Mouse (Mus musculus) heart, postnatal 36 days (tissue): ENCODE data around the gene Zfp746. TPM values are rescaled to one million over a fixed set of nuclear protein-coding genes. Genes with fewer than 3 reads are reported as not detected.
A peak's percentile ranks its signal among the peaks of the same experiment; 100 is the strongest.
"Not testable (repeated sequence)": the region's sequence is repeated elsewhere in the genome, so short reads cannot be mapped to it uniquely, and the experiment has no call there.

ENCODE experiments used
- DNase-seq, 2 experiments: peaks; one replicate each; pipeline ENCODE4 v3.0.0; 2021 to 2022
- intact Hi-C: fragments of 180-260 bp; cut with DNase I; formaldehyde crosslinking; loops from one replicate; pipeline ENCODE4 v1.15.1; 2025
- total RNA-seq, 2 experiments: library from RNA; stranded (reverse); gene quantifications; 2 replicates each; pipeline ENCODE4 v1.2.3; 2021

Zfp746 gene
- 10 to 100 TPM; 10.1 to 12.2 TPM for total RNA-seq

- intact Hi-C loops = loop anchor here (1.0 to 10.0 kb wide), 3 partner anchors 70 to 208 kb away; partner anchors contain the start of gene Zfp212
- DNase-seq = peak; percentile 95 to 98
These were observed at the start of gene Zfp746 for GRCm38 (mm10) chr6:48086471-48086878. Gene Zfp746 (minus strand): TSS chr6:48086593.

GRCm38 (mm10) chr6:48121092-48121491 is 34.7 kb upstream of the Zfp746 start:
- intact Hi-C loops, DNase-seq: not testable (repeated sequence)

GRCm38 (mm10) chr6:48116036-48116435 is 29.6 kb upstream of the Zfp746 start:
- no peak for DNase-seq
- intact Hi-C loops = no loop called here

GRCm38 (mm10) chr6:48086957-48087715 is 743 bp upstream of the Zfp746 start:
- intact Hi-C loops = loop anchor here (1.0 to 10.0 kb wide), 3 partner anchors 71 to 208 kb away; partner anchors contain the start of gene Zfp212
- no peak for DNase-seq

GRCm38 (mm10) chr6:48085521-48086404 is 630 bp downstream of the Zfp746 start:
- peak; percentile 61 to 76 for DNase-seq
- intact Hi-C loops = loop anchor here (1.0 to 10.0 kb wide), 4 partner anchors 37 to 207 kb away; partner anchors contain the start of genes Zfp212 and Zfp777

- DNase-seq = no peak
- intact Hi-C loops = loop anchor here (2.0 to 10.0 kb wide), 2 partner anchors 35 to 159 kb away; partner anchors contain the start of genes Zfp212 and Zfp777
These were observed 2.6 kb downstream of the Zfp746 start for GRCm38 (mm10) chr6:48083733-48084191.

GRCm38 (mm10) chr6:48081952-48082351 is 4.4 kb downstream of the Zfp746 start:
- no peak for DNase-seq
- intact Hi-C loops = loop anchor here (10.0 kb wide), 1 partner anchor 157 kb away; the partner anchor contains the start of gene Zfp212

- intact Hi-C loops = loop anchor here (10.0 kb wide), 1 partner anchor 156 kb away; the partner anchor contains the start of gene Zfp212
- no peak for DNase-seq
These were observed 5.4 kb downstream of the Zfp746 start for GRCm38 (mm10) chr6:48081021-48081420.

GRCm38 (mm10) chr6:48073316-48073715 is 13.1 kb downstream of the Zfp746 start:
- DNase-seq = no peak
- intact Hi-C loops = no loop called here

GRCm38 (mm10) chr6:48067492-48067891 is 18.9 kb downstream of the Zfp746 start:
- DNase-seq = no peak
- intact Hi-C loops = no loop called here

- no peak for DNase-seq
- intact Hi-C loops = no loop called here
These were observed 20.8 kb downstream of the Zfp746 start for GRCm38 (mm10) chr6:48065587-48066075.

GRCm38 (mm10) chr6:48064451-48064850 is 21.9 kb downstream of the Zfp746 start:
- intact Hi-C loops = no loop called here
- DNase-seq = no peak

GRCm38 (mm10) chr6:48063940-48064339 is 22.5 kb downstream of the Zfp746 start:
- intact Hi-C loops = no loop called here

GRCm38 (mm10) chr6:48060895-48061294 is 25.5 kb downstream of the Zfp746 start:
- intact Hi-C loops = no loop called here
- no peak for DNase-seq

More at GRCm38 (mm10) chr6:48063940-48064339, 22.5 kb downstream of the Zfp746 start:
- no peak for DNase-seq

- intact Hi-C loops = no loop called here
- DNase-seq = no peak
These were observed 26.0 kb downstream of the Zfp746 start for GRCm38 (mm10) chr6:48060421-48060820.

- no peak for DNase-seq
- intact Hi-C loops = no loop called here
These were observed 34.3 kb downstream of the Zfp746 start for GRCm38 (mm10) chr6:48052136-48052535.

GRCm38 (mm10) chr6:48051666-48052065 is 34.7 kb downstream of the Zfp746 start:
- intact Hi-C loops = no loop called here
- DNase-seq = no peak

GRCm38 (mm10) chr6:48049273-48050065 is 36.9 kb downstream of the Zfp746 start:
- no peak for DNase-seq
- intact Hi-C loops = loop anchor here (2.0 to 5.0 kb wide), 2 partner anchors 35 to 172 kb away; partner anchors contain the start of gene Zfp282

GRCm38 (mm10) chr6:48048426-48049272 is 37.7 kb downstream of the Zfp746 start, which contains the start of gene Zfp777:
Gene Zfp777 (minus strand): TSS chr6:48048911.
- DNase-seq = peak; percentile 79 to 83
- intact Hi-C loops = loop anchor here (2.0 to 5.0 kb wide), 2 partner anchors 36 to 171 kb away; partner anchors contain the start of gene Zfp282
